Mouse (Mus musculus) C2C12 (cell line): ENCODE data around the gene Lrp1. TPM values are rescaled to one million over a fixed set of nuclear protein-coding genes. Genes with fewer than 3 reads are reported as not detected.

Source experiments
- H3K27me3 ChIP-seq: one replicate; pipeline ENCODE4 v1.6.1; 2011; ENCODE audit not compliant: control insufficient read depth, insufficient read depth, insufficient read length
- H3K36me3 ChIP-seq: one replicate; pipeline ENCODE4 v1.6.1; 2011; ENCODE audit not compliant: control insufficient read depth, insufficient read depth
- H3K4me3 ChIP-seq: one replicate; pipeline ENCODE4 v1.5.1; 2011; ENCODE audit warnings: mild to moderate bottlenecking, control low read depth; ENCODE audit not compliant: poor library complexity, insufficient read depth, severe bottlenecking
- H3K79me2 ChIP-seq: one replicate; pipeline ENCODE4 v1.6.1; 2011; ENCODE audit not compliant: control insufficient read depth, insufficient read depth
- H3K79me3 ChIP-seq: one replicate; pipeline ENCODE4 v1.6.1; 2011; ENCODE audit warnings: low read depth, control low read depth
- H3ac ChIP-seq: one replicate; pipeline ENCODE3; 2011; ENCODE audit warnings: low read depth; ENCODE audit not compliant: control insufficient read depth, insufficient read length
- CEBPB ChIP-seq: IDR thresholded peaks from one replicate; pipeline ENCODE4 v1.6.1; 2011; ENCODE audit warnings: low read depth, mild to moderate bottlenecking, control low read depth, moderate library complexity
- CTCF ChIP-seq: IDR thresholded peaks from one replicate; pipeline ENCODE4 v1.5.1; 2011; ENCODE audit not compliant: control insufficient read depth, insufficient read depth, insufficient read length
- FOSL1 ChIP-seq: IDR thresholded peaks from one replicate; pipeline ENCODE4 v1.8.0; 2011; ENCODE audit warnings: mild to moderate bottlenecking, low read length; ENCODE audit not compliant: poor library complexity, insufficient read depth, severe bottlenecking
- MAX ChIP-seq: IDR thresholded peaks from one replicate; pipeline ENCODE4 v1.6.1; 2011; ENCODE audit warnings: mild to moderate bottlenecking, control low read depth
- MYOD1 ChIP-seq: IDR thresholded peaks from one replicate; pipeline ENCODE4 v1.6.1; 2011; ENCODE audit warnings: low read depth; ENCODE audit not compliant: control insufficient read depth, insufficient read length
- MYOG ChIP-seq: IDR thresholded peaks from one replicate; pipeline ENCODE4 v1.6.1; 2011; ENCODE audit not compliant: control insufficient read depth, insufficient read length; ENCODE audit errors: extremely low read depth
- USF1 ChIP-seq: IDR thresholded peaks from one replicate; pipeline ENCODE4 v1.6.1; 2011; ENCODE audit warnings: low read depth, mild to moderate bottlenecking, control low read depth, moderate library complexity
- polyA plus RNA-seq: library from polyadenylated mRNA; unstranded; fragments of >200 nt; fragmentation: generic; extraction: Trizol; gene quantifications from one replicate; pipeline ENCODE4 v1.2.1, GENCODE M21; 2012; ENCODE audit warnings: missing spikeins

Lrp1 gene
- polyA plus RNA-seq, 1 experiment = 190 TPM

DNA sequence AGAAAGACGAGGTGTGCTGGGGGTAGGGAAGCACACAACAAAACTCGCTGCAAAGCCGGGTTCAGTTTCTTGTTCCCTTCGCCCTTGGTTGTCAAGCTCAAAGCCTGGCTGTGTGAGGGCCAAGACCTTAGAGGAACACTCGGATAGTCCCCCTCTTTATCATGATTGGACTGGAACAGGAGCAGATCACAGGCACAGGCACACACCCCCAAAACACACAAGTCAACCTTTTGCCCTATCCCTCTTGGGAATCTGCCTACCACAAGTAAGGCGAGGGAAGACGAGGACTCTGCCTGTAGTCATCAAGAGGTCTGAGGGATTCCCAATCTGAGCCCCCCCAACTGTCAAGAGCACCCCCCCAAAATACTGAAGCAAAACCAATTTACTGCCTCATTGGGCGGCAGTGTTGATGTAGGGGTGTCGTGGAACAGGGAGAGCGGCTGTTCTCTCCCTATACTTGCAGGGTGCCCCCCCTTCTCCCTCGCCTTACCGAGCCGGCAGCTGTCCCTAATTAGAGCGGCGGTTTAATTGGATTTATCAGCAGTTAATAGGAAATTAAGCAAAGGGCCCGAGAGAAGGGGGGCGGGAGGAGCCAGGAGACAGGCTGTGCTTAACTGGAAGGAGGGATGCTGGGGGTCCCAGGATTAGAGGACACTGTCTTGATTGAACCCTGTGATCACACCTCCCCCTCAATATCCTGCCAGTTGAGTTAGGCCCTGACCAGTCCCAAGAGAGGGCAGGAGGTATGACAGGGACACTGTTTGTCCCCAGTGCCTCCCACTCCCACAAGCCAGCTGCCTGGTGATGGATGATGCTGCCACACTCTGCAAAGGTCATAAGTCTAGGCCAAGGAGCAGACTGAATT is 110.9 kb downstream of the Lrp1 start:
- TF ChIP-seq USF1 (no peak), MAX (no peak), CEBPB (no peak), CTCF (no peak), MYOD1 (no peak), MYOG (no peak), FOSL1 (no peak)
- Histone ChIP-seq H3K4me3 (no peak overlapping the region), H3ac (no peak overlapping the region), H3K36me3 (no peaks in the 10 kb centered on the region), H3K27me3 (no peaks in the 10 kb centered on the region), H3K79me2 (no peaks in the 10 kb centered on the region), H3K79me3 (no peaks in the 10 kb centered on the region)

DNA sequence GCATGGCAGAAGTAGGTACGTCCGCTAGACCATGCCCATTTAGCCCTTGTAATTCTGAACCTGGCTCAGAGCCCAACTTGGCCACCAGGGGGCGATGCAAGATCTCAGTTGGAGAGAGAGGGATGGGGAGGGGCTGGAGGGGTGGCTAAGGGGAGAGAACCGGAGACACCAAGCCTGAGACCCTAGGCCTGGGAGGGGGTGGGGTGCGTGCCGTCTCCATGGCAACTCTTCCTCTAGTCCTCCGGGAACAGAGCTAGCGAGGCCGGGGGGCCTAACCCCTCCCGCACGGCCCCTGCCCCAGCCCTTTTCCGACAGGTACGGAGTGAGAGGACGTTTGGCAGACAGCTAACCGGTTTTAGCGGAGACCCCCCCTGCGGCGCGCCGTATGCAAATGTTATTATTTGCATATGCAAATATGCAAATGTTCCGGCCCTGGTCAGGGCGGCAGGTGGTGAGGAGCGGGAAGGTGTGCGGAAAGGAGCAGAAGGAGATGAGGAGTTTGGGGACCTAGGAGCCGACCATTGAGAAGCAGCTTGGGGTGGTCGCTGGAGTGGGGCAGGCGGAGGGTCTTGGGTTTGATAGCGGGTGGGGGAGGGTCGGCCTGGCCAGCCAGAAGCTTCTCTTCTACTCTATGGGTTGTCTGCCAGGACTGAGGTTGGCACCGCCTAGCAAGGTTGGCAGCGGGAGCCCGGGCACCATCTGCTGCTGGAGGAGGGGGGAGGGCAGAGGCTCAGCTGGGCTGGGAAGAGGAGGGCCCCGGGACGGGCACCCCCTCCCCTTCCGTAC is 111.7 kb downstream of the Lrp1 start:
- no peaks in the 10 kb centered on the region for H3K79me2 ChIP-seq
- H3K36me3 ChIP-seq = no peaks in the 10 kb centered on the region
- no peak for TF ChIP-seq MYOD1
- no peak for TF ChIP-seq USF1
- TF ChIP-seq MYOG = no peak
- TF ChIP-seq CTCF = peak; percentile 70
- no peak for TF ChIP-seq FOSL1
- TF ChIP-seq CEBPB = no peak
- no peak overlapping the region for H3ac ChIP-seq
- no peak overlapping the region for H3K4me3 ChIP-seq
- H3K79me3 ChIP-seq = no peaks in the 10 kb centered on the region
- no peaks in the 10 kb centered on the region for H3K27me3 ChIP-seq

DNA sequence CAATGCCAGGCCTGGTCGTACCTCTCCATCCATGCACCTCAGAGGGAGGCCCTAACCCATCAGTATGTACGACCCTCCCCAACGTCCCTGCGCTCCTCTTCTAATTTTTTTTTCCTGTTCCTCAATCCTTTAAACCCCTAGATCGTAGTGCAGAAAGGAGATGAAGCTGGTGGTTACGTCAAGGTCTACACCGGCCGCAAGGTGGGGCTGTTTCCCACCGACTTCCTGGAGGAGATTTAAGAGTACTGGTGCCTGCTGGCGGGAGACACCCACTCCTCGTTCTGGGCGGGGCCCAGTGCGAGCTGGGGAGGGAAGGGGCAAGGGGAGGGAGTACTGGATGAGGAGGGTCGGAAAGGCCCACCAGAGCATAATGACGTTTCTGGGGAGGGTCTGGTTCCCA is 112.7 kb downstream of the Lrp1 start:
- Histone ChIP-seq H3K79me3 (no peaks in the 10 kb centered on the region), H3K79me2 (no peaks in the 10 kb centered on the region), H3K36me3 (no peaks in the 10 kb centered on the region), H3K27me3 (no peaks in the 10 kb centered on the region), H3ac (no peak overlapping the region), H3K4me3 (no peak overlapping the region)
- TF ChIP-seq MYOD1 = no peak
- TF ChIP-seq CTCF = peak; percentile 52

DNA sequence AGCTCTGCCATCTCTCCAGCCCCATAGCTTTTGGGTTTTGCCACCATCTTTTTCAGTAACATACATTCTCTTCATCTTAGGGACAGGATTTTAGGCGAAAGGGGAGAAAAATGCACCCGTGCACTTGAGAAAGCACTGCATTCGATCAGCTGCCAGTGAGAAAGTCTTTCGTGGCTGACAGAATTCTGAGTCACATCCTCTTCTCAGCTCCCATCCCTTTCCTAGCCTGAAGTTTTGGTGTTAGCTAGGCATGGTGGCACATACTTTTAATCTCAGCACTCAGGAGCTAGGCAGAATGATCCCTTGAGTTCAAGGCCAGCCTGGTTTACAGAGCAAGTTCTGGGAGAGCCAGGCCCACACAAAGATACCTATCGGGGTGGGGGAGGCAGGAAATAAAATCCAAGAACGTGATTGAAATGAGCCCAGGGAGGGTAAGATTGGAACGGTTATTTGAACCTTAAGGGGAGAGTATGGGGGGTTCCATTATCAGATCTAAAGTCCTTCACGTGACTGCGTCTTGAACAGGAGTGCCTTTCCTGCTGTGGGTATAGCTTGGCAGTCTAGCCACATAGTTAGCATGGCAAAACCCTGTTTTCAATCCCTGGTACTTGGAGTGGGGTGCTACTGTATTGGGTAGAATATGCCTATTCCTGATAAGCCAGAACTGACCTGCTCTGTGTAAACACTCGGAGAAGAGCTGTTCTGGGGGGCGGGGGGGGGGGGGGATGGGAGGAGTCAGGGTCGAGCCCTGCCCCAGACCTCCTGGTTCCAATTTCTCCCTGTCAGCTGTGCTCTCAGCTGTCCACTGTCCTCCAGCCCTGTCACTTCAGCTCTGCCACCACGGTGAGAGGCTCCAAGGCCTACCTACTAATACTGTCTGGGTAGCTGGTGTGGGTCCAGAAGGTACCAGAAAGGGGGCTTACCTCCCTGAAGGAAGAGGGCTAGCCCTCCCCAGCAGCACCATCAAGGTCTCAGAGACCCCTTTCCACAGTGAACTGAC is 119.8 kb downstream of the Lrp1 start, which contains the start of gene Stac3:
Stac3 (plus strand) TSS at position 793 of the 1,000 bp plus-strand sequence.
- Histone ChIP-seq H3ac (no peak within 1 kb of the TSS), H3K79me2 (no peaks in the 10 kb centered on the region), H3K27me3 (no peaks in the 10 kb centered on the region), H3K36me3 (peaks cover 24% of the 10 kb centered on the region), H3K4me3 (no peak within 1 kb of the TSS), H3K79me3 (no peaks in the 10 kb centered on the region)
- no peak for TF ChIP-seq CTCF
- peak; percentile 88 for TF ChIP-seq MYOD1
- TF ChIP-seq USF1 = peak; percentile 82
- TF ChIP-seq MAX = peak; percentile 35
- no peak for TF ChIP-seq MYOG
- no peak for TF ChIP-seq CEBPB
- TF ChIP-seq FOSL1 = no peak

DNA sequence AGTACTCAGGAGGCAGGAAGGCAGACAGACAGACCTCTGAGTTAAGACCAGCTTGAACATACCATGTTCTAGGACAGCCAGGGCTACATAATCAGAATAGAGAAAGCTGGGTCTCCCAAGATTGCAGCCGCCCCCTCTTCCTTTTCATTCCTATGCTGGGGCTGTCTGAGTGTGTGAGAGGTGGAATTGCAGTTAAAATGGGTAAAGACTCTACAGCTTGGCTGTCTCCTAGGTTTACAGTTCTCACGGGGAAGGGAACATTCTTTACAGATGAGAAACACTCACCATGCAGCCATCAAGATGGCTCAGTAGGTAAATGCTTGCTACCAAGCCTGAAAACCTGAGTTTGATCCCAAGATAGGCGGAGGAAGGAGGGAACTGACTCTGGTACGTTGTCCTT is 120.9 kb downstream of the Lrp1 start:
- Histone ChIP-seq H3K27me3 (no peaks in the 10 kb centered on the region), H3K79me2 (no peaks in the 10 kb centered on the region), H3K4me3 (no peak overlapping the region), H3ac (peak overlapping the region; percentile 8), H3K36me3 (peaks cover 35% of the 10 kb centered on the region), H3K79me3 (no peaks in the 10 kb centered on the region)
- no peak for TF ChIP-seq MYOD1
- TF ChIP-seq USF1 = no peak
- no peak for TF ChIP-seq FOSL1
- no peak for TF ChIP-seq MYOG
- TF ChIP-seq CTCF = no peak
- TF ChIP-seq CEBPB = no peak
- TF ChIP-seq MAX = no peak
